Comparison of ENCODE assay signal across 7 mouse cellular contexts in the genomic region with DNA sequence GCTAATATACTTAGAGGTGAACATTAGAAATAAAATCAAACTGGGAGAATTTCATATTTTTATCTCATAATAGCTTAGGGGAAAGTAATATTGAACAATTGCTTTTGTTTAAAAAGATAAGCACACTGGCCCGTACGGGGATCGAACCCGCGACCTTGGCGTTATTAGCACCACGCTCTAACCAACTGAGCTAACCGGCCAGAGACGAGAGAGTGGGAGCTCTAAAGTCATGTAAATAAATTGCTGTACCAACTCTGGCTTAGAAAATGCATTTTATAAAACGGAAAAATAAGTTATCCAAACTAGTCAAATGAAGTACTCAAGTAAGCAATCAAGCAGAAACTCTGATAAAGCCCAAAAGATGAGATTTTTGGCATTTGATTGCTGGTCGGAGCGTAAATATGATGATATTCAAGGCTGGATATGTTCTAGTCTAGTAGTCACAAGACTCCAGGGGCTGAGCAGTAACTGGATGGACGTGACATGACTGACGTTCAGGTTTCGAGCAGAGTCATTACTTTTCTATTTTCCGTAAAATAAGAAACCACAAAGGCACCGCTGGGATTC. TPM values are rescaled to one million over a fixed set of nuclear protein-coding genes. Genes with fewer than 3 reads are reported as not detected.
A peak's percentile ranks its signal among the peaks of the same experiment; 100 is the strongest.
DNase-seq lines count a peak whose midpoint lies in the region; TF ChIP-seq lines count a peak whose summit lies in the region.

No protein-coding gene starts in this region.

- no peak for TF ChIP-seq POLR2A in spleen, adult 2 months (IDR thresholded peaks at IDR 0.05; ENCODE audit: low read depth, low read length)

- H3K9me3 ChIP-seq in midbrain, embryonic 10.5 days (replicated peaks), result no peaks in the 10 kb centered on the region

- WGBS in midbrain, embryonic 10.5 days, result under 1% methylated on average over 17 of the region's 17 CpGs
- 2% methylated on average over 17 of the region's 17 CpGs for WGBS in spleen, adult 2 months

- peak; percentile 78 for DNase-seq in T-cell, adult 2 months (ENCODE audit: low spot score)
- peak; percentile 89 for DNase-seq in cerebellum, adult 9-10 months
- DNase-seq in gastrocnemius, adult 2 months, result peak; percentile 74
- DNase-seq in induced T-regulatory cell, adult 2 months (ENCODE audit: low read depth), result peak; percentile 90
- peak; percentile 81 to 86 for DNase-seq in left cerebral cortex, postnatal 25 days (ENCODE audit: low spot score in 2 of 2)
- peak; percentile 69 for DNase-seq in midbrain, embryonic 10.5 days (ENCODE audit: low spot score)
- DNase-seq in spleen, adult 2 months (ENCODE audit: low read depth in 1 of 2, low spot score in 2 of 2), result peak in 1 of 2 experiments; percentile 74

- H3K27me3 ChIP-seq in midbrain, embryonic 10.5 days (ENCODE audit: low read depth, poor library complexity, severe bottlenecking), result peaks cover 12% of the 10 kb centered on the region
- no peaks in the 10 kb centered on the region for H3K27me3 ChIP-seq in spleen, adult 2 months (ENCODE audit: control insufficient read depth, insufficient read depth, low read length)

- no peaks in the 10 kb centered on the region for H3K36me3 ChIP-seq in midbrain, embryonic 10.5 days
- no peaks in the 10 kb centered on the region for H3K36me3 ChIP-seq in spleen, adult 2 months (ENCODE audit: control insufficient read depth, insufficient read depth, low read length)

- peaks cover 63% of the 10 kb centered on the region for H3K4me1 ChIP-seq in midbrain, embryonic 10.5 days
- H3K4me1 ChIP-seq in spleen, adult 2 months (ENCODE audit: control insufficient read depth, insufficient read depth, insufficient read length), result peaks cover 10% of the 10 kb centered on the region

- intact Hi-C loops in gastrocnemius, adult 2 months (cut with DNase I), result loop anchor here (1.0 to 10.0 kb wide), 4 partner anchors 25 to 353 kb away; partner anchors contain the start of gene Kdm6b
- intact Hi-C loops in left cerebral cortex, postnatal 25 days (cut with DNase I), result loop anchor here (5.0 kb wide), 1 partner anchor 175 kb away; the partner anchor contains the start of gene Gucy2e

- H3K4me3 ChIP-seq in gastrocnemius, adult 2 months, result peak overlapping the region; percentile 99
- H3K4me3 ChIP-seq in midbrain, embryonic 10.5 days, result peak overlapping the region; percentile 86
- peak overlapping the region; percentile 7; the same call in 1 of the 2 replicates for H3K4me3 ChIP-seq in spleen, adult 2 months (ENCODE audit: extremely low read depth, insufficient read depth, insufficient read length)

- peak overlapping the region; percentile 92 for H3K27ac ChIP-seq in gastrocnemius, adult 2 months
- H3K27ac ChIP-seq in midbrain, embryonic 10.5 days (replicated peaks), result peak overlapping the region; percentile 63
- H3K27ac ChIP-seq in spleen, adult 2 months (ENCODE audit: insufficient read depth, low read length), result no peak overlapping the region; the same call in 1 of the 2 replicates

- no peak for TF ChIP-seq CTCF in gastrocnemius, adult 2 months (IDR thresholded peaks at IDR 0.05)
- TF ChIP-seq CTCF in spleen, adult 2 months (IDR thresholded peaks at IDR 0.05; ENCODE audit: extremely low read depth, insufficient read depth, insufficient read length, insufficient replicate concordance), result no peak

RNA-seq across cellular contexts. Expression of gene Borcs6, which starts 2.8 kb away (rescaled TPM):
- total RNA-seq in gastrocnemius, adult 2 months (2021), result 10 to 100 TPM; 17.9 to 18.9 TPM
- total RNA-seq in left cerebral cortex, postnatal 25 days (2021), result 10 to 100 TPM; 29.1 to 29.5 TPM
- 6.9 and 8.7 TPM in 2 replicates for polyA plus RNA-seq in midbrain, embryonic 10.5 days (2016; fragmentation: Nextera tagmentation; extraction: Ambion mirVana)
- polyA plus RNA-seq in spleen, adult 2 months (2012; rRNA removed), result 16.7 and 23.7 TPM in 2 replicates

RNA-seq across cellular contexts. Expression of gene Tmem107, which starts 8.3 kb away (rescaled TPM):
- 1 to 10 TPM; 3.9 to 5.7 TPM for total RNA-seq in gastrocnemius, adult 2 months (2021)
- 10 to 100 TPM; 16.9 to 18.2 TPM for total RNA-seq in left cerebral cortex, postnatal 25 days (2021)
- polyA plus RNA-seq in midbrain, embryonic 10.5 days (2016; fragmentation: Nextera tagmentation; extraction: Ambion mirVana), result 63.4 and 64.8 TPM in 2 replicates
- 7.0 and 14.6 TPM in 2 replicates for polyA plus RNA-seq in spleen, adult 2 months (2012; rRNA removed)

RNA-seq across cellular contexts. Expression of gene Aurkb, which starts 16.8 kb away (rescaled TPM):
- total RNA-seq in gastrocnemius, adult 2 months (2021), result not detected
- total RNA-seq in left cerebral cortex, postnatal 25 days (2021), result under 1 TPM; 0.73 to 0.99 TPM
- 218 and 239 TPM in 2 replicates for polyA plus RNA-seq in midbrain, embryonic 10.5 days (2016; fragmentation: Nextera tagmentation; extraction: Ambion mirVana)
- 41.4 and 42.9 TPM in 2 replicates for polyA plus RNA-seq in spleen, adult 2 months (2012; rRNA removed)

RNA-seq across cellular contexts. Expression of gene Vamp2, which starts 26.0 kb away (rescaled TPM):
- 10 to 100 TPM; 38.0 to 42.7 TPM for total RNA-seq in gastrocnemius, adult 2 months (2021)
- total RNA-seq in left cerebral cortex, postnatal 25 days (2021), result 1,000 to 10,000 TPM; 1,099 to 1,151 TPM
- polyA plus RNA-seq in midbrain, embryonic 10.5 days (2016; fragmentation: Nextera tagmentation; extraction: Ambion mirVana), result 63.1 and 90.1 TPM in 2 replicates
- 94.2 and 95.7 TPM in 2 replicates for polyA plus RNA-seq in spleen, adult 2 months (2012; rRNA removed)

RNA-seq across cellular contexts. Expression of gene Per1, which starts 32.7 kb away (rescaled TPM):
- total RNA-seq in gastrocnemius, adult 2 months (2021), result 10 to 100 TPM; 68.2 to 76.8 TPM
- 100 to 1,000 TPM in 1 of 2 experiments, 10 to 100 TPM in 1; 98.9 to 108 TPM for total RNA-seq in left cerebral cortex, postnatal 25 days (2021)
- polyA plus RNA-seq in midbrain, embryonic 10.5 days (2016; fragmentation: Nextera tagmentation; extraction: Ambion mirVana), result 6.8 and 7.6 TPM in 2 replicates
- polyA plus RNA-seq in spleen, adult 2 months (2012; rRNA removed), result 23.3 and 25.7 TPM in 2 replicates

Comparison
In these comparisons a context has a peak if more than half of its experiments do, and no peak if none do; other contexts are left out.
1. H3K4me3 ChIP-seq: peak in every context shown above with its lines; median percentile 99 in gastrocnemius, adult 2 months; 86 in midbrain, embryonic 10.5 days; 7 in spleen, adult 2 months.